19 mouse cellular contexts compared by ENCODE assay signal in the genomic region with DNA sequence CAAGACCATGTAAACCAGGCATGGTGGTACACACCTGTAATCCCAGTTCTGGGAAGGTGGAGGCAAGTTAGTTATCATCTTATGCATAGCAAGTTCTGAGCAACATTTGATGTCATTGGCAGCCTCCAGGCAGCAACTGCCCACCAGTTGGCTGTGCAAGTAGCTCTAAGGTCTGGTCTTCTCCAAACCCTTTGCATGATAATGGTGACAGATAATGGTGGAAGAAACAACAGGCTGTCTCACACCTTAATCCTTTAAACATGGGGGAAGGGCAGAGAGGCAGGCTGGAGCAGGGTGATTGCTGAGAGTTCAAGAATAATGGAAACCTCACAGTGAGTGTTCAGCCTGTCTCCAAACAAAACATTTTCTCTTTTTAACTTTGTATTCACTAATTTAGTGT.
"Had no signal": no experiment of that assay in that cellular context is flagged by ENCODE, and none has a peak within 500 bp of the region (broad histone marks: within the 10 kb centered on the region; RNA-seq: fewer than 3 reads in every experiment).

No protein-coding gene starts in this region.

- ATAC-seq: liver, postnatal 0 days; lung, postnatal 0 days; midbrain, embryonic 15.5 days had no signal

- DNase-seq: kidney, adult 18-20 months; kidney, adult 9 months; kidney, postnatal 14 days; layer of hippocampus, adult 9-11 months; liver, postnatal 0 days; lung, embryonic 14.5 days; retina, postnatal 1 day; right cerebral cortex, postnatal 25 days; spleen, adult 18-20 months; thymus, adult 18-20 months; thymus, postnatal 36 days had no signal

- H3K36me3 ChIP-seq: midbrain, embryonic 12.5 days; midbrain, embryonic 15.5 days; neural tube, embryonic 13.5 days had no signal

- H3K27me3 ChIP-seq: midbrain, embryonic 12.5 days; midbrain, embryonic 15.5 days; neural tube, embryonic 13.5 days had no signal

- H3K9me3 ChIP-seq: midbrain, embryonic 12.5 days; midbrain, embryonic 15.5 days; neural tube, embryonic 13.5 days had no signal

- H3K4me3 ChIP-seq: layer of hippocampus, adult 2 months; midbrain, embryonic 12.5 days; midbrain, embryonic 15.5 days; myocyte; neural tube, embryonic 13.5 days had no signal

- H3K4me2 ChIP-seq: lung, embryonic 14.5 days; midbrain, embryonic 12.5 days; midbrain, embryonic 15.5 days; neural tube, embryonic 13.5 days had no signal

- H3K27ac ChIP-seq: layer of hippocampus, adult 2 months; liver, embryonic 14.5 days; macrophage; midbrain, embryonic 12.5 days; midbrain, embryonic 15.5 days; neural tube, embryonic 13.5 days had no signal

- H3K9ac ChIP-seq: liver, embryonic 14.5 days; liver, postnatal 0 days; lung, embryonic 14.5 days; midbrain, embryonic 12.5 days; midbrain, embryonic 15.5 days; neural tube, embryonic 13.5 days had no signal
